Mouse (Mus musculus): ENCODE results near the gene Ly6g5b.

DNA sequence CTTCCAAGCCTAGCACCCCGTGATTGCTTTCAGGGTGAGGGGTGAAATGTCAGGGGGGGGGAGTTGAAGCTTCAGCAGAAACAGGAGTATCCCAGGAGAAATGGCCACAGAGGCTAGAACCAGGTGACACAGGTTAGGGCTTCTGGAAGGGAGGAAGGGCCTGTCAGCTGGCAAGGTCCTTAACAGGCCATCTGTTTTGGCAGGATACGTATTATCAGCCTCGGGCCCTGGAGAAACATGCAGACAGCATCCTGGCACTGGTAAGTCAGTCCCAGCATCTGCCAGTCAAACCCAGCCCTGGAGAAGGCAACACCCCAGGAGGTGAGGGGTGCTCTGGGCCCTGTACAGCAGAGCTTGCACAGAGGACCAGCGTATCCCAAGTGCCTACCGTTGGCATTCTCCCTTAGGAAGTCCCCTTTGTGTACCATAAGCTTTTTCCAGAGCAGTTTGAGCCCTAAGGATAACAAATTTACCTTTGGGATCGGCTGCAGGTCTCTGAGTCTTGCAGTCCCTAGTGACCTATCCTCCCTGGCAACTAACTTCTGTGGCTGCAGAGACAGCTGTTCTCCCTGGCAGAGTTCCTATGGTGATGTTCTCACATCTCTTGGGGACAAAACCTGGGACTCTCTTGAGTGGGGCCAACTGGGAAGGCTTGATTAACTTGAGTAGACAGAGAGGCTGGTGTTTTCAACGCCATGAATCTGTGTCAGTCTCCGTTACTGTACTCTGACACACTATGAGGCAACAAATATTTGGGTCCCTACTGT, 24.9 kb downstream of the Ly6g5b start:
- TF ChIP-seq POLR2A (IDR thresholded peaks at IDR 0.05; ENCODE audit: low read depth, low read length) (no peak), CTCF (conservative IDR thresholded peaks at IDR 0.05; ENCODE audit: insufficient read depth, insufficient read length, low read depth, low read length) (no peak)

Data from kidney, adult 2 months (tissue).